Comparison of ENCODE assay signal across 26 mouse cellular contexts in the genomic region with DNA sequence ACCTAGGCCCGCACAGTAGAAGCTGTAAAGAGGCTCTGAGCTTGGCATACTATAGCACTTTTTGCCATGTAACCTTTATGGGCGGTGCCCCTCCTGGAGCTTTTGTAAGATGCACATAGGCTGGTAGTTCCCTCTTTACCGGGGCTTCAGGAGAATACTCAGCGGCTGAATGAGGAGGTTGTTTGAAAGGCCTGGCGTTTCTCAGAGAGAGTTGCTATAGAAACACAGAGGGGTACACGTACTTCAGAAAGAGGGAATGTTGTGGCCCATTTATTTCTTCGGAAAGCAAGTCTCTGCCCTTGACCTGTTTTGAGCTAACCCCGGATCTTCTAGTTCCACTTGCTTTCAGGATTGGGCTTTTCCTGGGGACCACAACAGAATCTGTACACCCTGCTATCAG.
DNase-seq lines count a peak whose midpoint lies in the region; ATAC-seq lines count a peak whose summit lies in the region.
"Had no signal": no experiment of that assay in that cellular context is flagged by ENCODE, and none has a peak within 500 bp of the region (broad histone marks: within the 10 kb centered on the region; RNA-seq: fewer than 3 reads in every experiment).

No protein-coding gene starts in this region.

- no peak overlapping the region for H3K9ac ChIP-seq in embryonic facial prominence, embryonic 11.5 days (replicated peaks; ENCODE audit: low read length)
- no peak overlapping the region for H3K9ac ChIP-seq in midbrain, embryonic 14.5 days (replicated peaks; ENCODE audit: low read length)
- no peak overlapping the region for H3K9ac ChIP-seq in midbrain, embryonic 13.5 days (replicated peaks)
- no peak overlapping the region for H3K9ac ChIP-seq in forebrain, embryonic 15.5 days (replicated peaks)
- H3K9ac ChIP-seq: intestine, embryonic 15.5 days; limb, embryonic 12.5 days; liver, embryonic 15.5 days; lung, embryonic 14.5 days; neural tube, embryonic 12.5 days had no signal

- H3K27me3 ChIP-seq in embryonic facial prominence, embryonic 11.5 days (ENCODE audit: control insufficient read depth, insufficient read depth, low read length), result no peaks in the 10 kb centered on the region
- H3K27me3 ChIP-seq in embryonic facial prominence, embryonic 10.5 days (replicated peaks; ENCODE audit: low read depth, poor library complexity, severe bottlenecking), result no peaks in the 10 kb centered on the region
- no peaks in the 10 kb centered on the region for H3K27me3 ChIP-seq in midbrain, embryonic 14.5 days (ENCODE audit: control insufficient read depth, insufficient read depth, low read length)
- no peaks in the 10 kb centered on the region for H3K27me3 ChIP-seq in midbrain, embryonic 13.5 days
- H3K27me3 ChIP-seq in forebrain, embryonic 15.5 days, result no peaks in the 10 kb centered on the region
- H3K27me3 ChIP-seq: intestine, embryonic 15.5 days; limb, embryonic 12.5 days; liver, embryonic 15.5 days; neural tube, embryonic 12.5 days had no signal

- no peaks in the 10 kb centered on the region for H3K36me3 ChIP-seq in embryonic facial prominence, embryonic 11.5 days (replicated peaks; ENCODE audit: control insufficient read depth, insufficient read depth, low read depth, low read length)
- H3K36me3 ChIP-seq in embryonic facial prominence, embryonic 10.5 days (replicated peaks), result no peaks in the 10 kb centered on the region
- H3K36me3 ChIP-seq in midbrain, embryonic 14.5 days (ENCODE audit: control insufficient read depth, insufficient read depth, low read length), result no peaks in the 10 kb centered on the region
- 0 out of 2 replicates have a peak, but pooled peaks cover 8% of the 10 kb centered on the region for H3K36me3 ChIP-seq in midbrain, embryonic 13.5 days
- no peaks in the 10 kb centered on the region for H3K36me3 ChIP-seq in forebrain, embryonic 15.5 days
- H3K36me3 ChIP-seq: G1E; hindbrain, embryonic 10.5 days; intestine, embryonic 15.5 days; limb, embryonic 12.5 days; liver, embryonic 15.5 days; neural tube, embryonic 12.5 days had no signal

- no peaks in the 10 kb centered on the region for H3K9me3 ChIP-seq in embryonic facial prominence, embryonic 11.5 days (replicated peaks; ENCODE audit: control insufficient read depth, low read length)
- H3K9me3 ChIP-seq in embryonic facial prominence, embryonic 10.5 days, result no peaks in the 10 kb centered on the region
- no peaks in the 10 kb centered on the region for H3K9me3 ChIP-seq in midbrain, embryonic 14.5 days (ENCODE audit: control insufficient read depth, low read length)
- H3K9me3 ChIP-seq in midbrain, embryonic 13.5 days, result no peaks in the 10 kb centered on the region
- no peaks in the 10 kb centered on the region for H3K9me3 ChIP-seq in forebrain, embryonic 15.5 days
- H3K9me3 ChIP-seq: hindbrain, embryonic 10.5 days; intestine, embryonic 15.5 days; limb, embryonic 12.5 days; liver, embryonic 15.5 days; neural tube, embryonic 12.5 days had no signal

- no peak for ATAC-seq in embryonic facial prominence, embryonic 11.5 days (replicated peaks; ENCODE audit: insufficient number of reproducible peaks, low FRiP score, low TSS enrichment, low read depth)
- no peak for ATAC-seq in midbrain, embryonic 14.5 days (ENCODE audit: low FRiP score, low TSS enrichment)
- ATAC-seq in midbrain, embryonic 13.5 days, result no peak
- ATAC-seq in forebrain, embryonic 15.5 days (replicated peaks), result no peak
- ATAC-seq in erythroid progenitor cell, adult 5-6 weeks (replicated peaks; ENCODE audit: low FRiP score, poor library complexity, severe bottlenecking), result no peak
- ATAC-seq: hindbrain, embryonic 16.5 days; intestine, embryonic 15.5 days had no signal

- no peaks in the 10 kb centered on the region for H3K4me1 ChIP-seq in embryonic facial prominence, embryonic 11.5 days (ENCODE audit: control insufficient read depth, insufficient read depth, low read length)
- peaks cover 6% of the 10 kb centered on the region; the same call in 1 of the 2 replicates for H3K4me1 ChIP-seq in embryonic facial prominence, embryonic 10.5 days
- H3K4me1 ChIP-seq in midbrain, embryonic 14.5 days (ENCODE audit: control insufficient read depth, insufficient read depth, low read length), result 0 out of 2 replicates have a peak, but pooled peaks cover 5% of the 10 kb centered on the region
- H3K4me1 ChIP-seq in midbrain, embryonic 13.5 days (replicated peaks), result peaks cover 28% of the 10 kb centered on the region
- H3K4me1 ChIP-seq in forebrain, embryonic 15.5 days, result peaks cover 24% of the 10 kb centered on the region
- H3K4me1 ChIP-seq: intestine, embryonic 15.5 days; limb, embryonic 12.5 days; liver, embryonic 15.5 days had no signal

- H3K4me3 ChIP-seq in embryonic facial prominence, embryonic 11.5 days (ENCODE audit: low read depth, low read length), result no peak overlapping the region
- H3K4me3 ChIP-seq in embryonic facial prominence, embryonic 10.5 days, result no peak overlapping the region
- H3K4me3 ChIP-seq in midbrain, embryonic 14.5 days (replicated peaks; ENCODE audit: low read depth, low read length), result no peak overlapping the region
- no peak overlapping the region for H3K4me3 ChIP-seq in midbrain, embryonic 13.5 days (replicated peaks)
- H3K4me3 ChIP-seq in forebrain, embryonic 15.5 days, result no peak overlapping the region
- H3K4me3 ChIP-seq: hindbrain, embryonic 10.5 days; intestine, embryonic 15.5 days; limb, embryonic 12.5 days; liver, embryonic 15.5 days; neural tube, embryonic 12.5 days had no signal

- H3K27ac ChIP-seq in embryonic facial prominence, embryonic 11.5 days (replicated peaks; ENCODE audit: low read depth, low read length), result no peak overlapping the region
- H3K27ac ChIP-seq in embryonic facial prominence, embryonic 10.5 days (replicated peaks), result no peak overlapping the region
- no peak overlapping the region for H3K27ac ChIP-seq in midbrain, embryonic 14.5 days (replicated peaks; ENCODE audit: low read depth, low read length)
- H3K27ac ChIP-seq in midbrain, embryonic 13.5 days, result no peak overlapping the region
- 0 out of 2 replicates have a peak overlapping the region, but pooled peaks have one; percentile 27 for H3K27ac ChIP-seq in forebrain, embryonic 15.5 days (replicated peaks)
- H3K27ac ChIP-seq: hindbrain, embryonic 10.5 days; intestine, embryonic 15.5 days; kidney, postnatal 0 days; limb, embryonic 12.5 days; liver, embryonic 15.5 days; neural tube, embryonic 12.5 days had no signal

- peak; percentile 29 for DNase-seq in embryonic facial prominence, embryonic 11.5 days (ENCODE audit: low spot score)
- no peak for DNase-seq in embryonic facial prominence, embryonic 10.5 days (ENCODE audit: low spot score)
- DNase-seq in midbrain, embryonic 14.5 days, result peak; percentile 23
- no peak for DNase-seq in testis, postnatal 10 days (ENCODE audit: low spot score)
- DNase-seq: adrenal gland, postnatal 14 days; cerebellum, adult 11-12 months; cerebellum, adult 9-11 months; gastrocnemius, postnatal 10 days; heart, postnatal 14 days; kidney, adult 8-10 months; lung, embryonic 14.5 days; lung, postnatal 14 days; right cerebral cortex, adult 18-20 months; right cerebral cortex, postnatal 4 days; thymus, postnatal 4 days had no signal

- H3K4me2 ChIP-seq in embryonic facial prominence, embryonic 11.5 days (ENCODE audit: low read depth, low read length), result no peak overlapping the region
- H3K4me2 ChIP-seq in midbrain, embryonic 14.5 days (ENCODE audit: low read length), result no peak overlapping the region
- no peak overlapping the region for H3K4me2 ChIP-seq in midbrain, embryonic 13.5 days (replicated peaks)
- no peak overlapping the region for H3K4me2 ChIP-seq in forebrain, embryonic 15.5 days (replicated peaks)
- H3K4me2 ChIP-seq: intestine, embryonic 15.5 days; limb, embryonic 12.5 days; liver, embryonic 15.5 days; lung, embryonic 14.5 days; neural tube, embryonic 12.5 days had no signal

- 43% methylated on average over 8 of the region's 8 CpGs for WGBS in embryonic facial prominence, embryonic 11.5 days
- 41% methylated on average over 8 of the region's 8 CpGs for WGBS in embryonic facial prominence, embryonic 10.5 days
- WGBS in midbrain, embryonic 14.5 days, result 22% methylated on average over 8 of the region's 8 CpGs
- WGBS in midbrain, embryonic 13.5 days, result 19% methylated on average over 8 of the region's 8 CpGs
- 7% methylated on average over 8 of the region's 8 CpGs for WGBS in forebrain, embryonic 15.5 days

Comparison
In these comparisons a context has a peak if more than half of its experiments do, and no peak if none do; other contexts are left out.
1. DNase-seq: peak in embryonic facial prominence, embryonic 11.5 days (single experiment) and midbrain, embryonic 14.5 days (single experiment); none in embryonic facial prominence, embryonic 10.5 days (single experiment) and testis, postnatal 10 days (single experiment).